Mouse (Mus musculus): ENCODE measurements around the gene Inpp5a. TPM values are rescaled to one million over a fixed set of nuclear protein-coding genes. Genes with fewer than 3 reads are reported as not detected.

Gene Inpp5a
- polyA plus RNA-seq, 1 experiment from 2014 or later = 28.4 TPM

DNA sequence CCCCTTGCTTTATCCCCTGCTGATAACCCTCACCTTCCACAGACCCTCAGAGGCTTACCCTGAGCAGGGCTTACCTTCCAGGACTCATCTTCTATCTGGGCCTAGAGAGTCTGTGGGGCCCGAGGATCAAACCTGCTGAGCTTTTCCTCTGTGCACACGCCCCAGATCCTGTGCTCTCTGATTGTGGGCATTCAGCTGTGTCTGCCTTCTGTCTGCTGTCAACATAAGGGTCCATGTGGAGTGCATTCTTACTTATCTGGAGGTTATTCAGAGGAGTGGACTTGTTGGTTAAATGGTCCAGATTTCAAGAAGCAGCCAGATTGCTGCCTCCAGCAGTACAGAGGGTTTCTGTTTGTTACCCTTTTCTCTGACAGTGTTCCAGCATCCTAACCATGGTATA is 63.3 kb downstream of the Inpp5a start:
- H3K9ac ChIP-seq (ENCODE audit: low read length) = no peak overlapping the region
- no peaks in the 10 kb centered on the region for H3K36me3 ChIP-seq (ENCODE audit: control insufficient read depth, insufficient read depth, low read length)
- no peaks in the 10 kb centered on the region for H3K9me3 ChIP-seq (ENCODE audit: control insufficient read depth, low read length)
- no peak overlapping the region for H3K4me2 ChIP-seq (ENCODE audit: low read depth)
- H3K4me3 ChIP-seq (ENCODE audit: low read depth, low read length) = no peak overlapping the region
- H3K27me3 ChIP-seq (ENCODE audit: control insufficient read depth, insufficient read depth, low read length) = no peaks in the 10 kb centered on the region
- H3K4me1 ChIP-seq (ENCODE audit: control insufficient read depth, insufficient read depth, low read length) = no peaks in the 10 kb centered on the region
- H3K27ac ChIP-seq (ENCODE audit: low read depth, low read length) = no peak overlapping the region
- ATAC-seq (ENCODE audit: insufficient read depth, low FRiP score, low TSS enrichment) (no peak), DNase-seq (ENCODE audit: low spot score) (no peak)
- WGBS = 80% methylated on average over 2 of the region's 2 CpGs

DNA sequence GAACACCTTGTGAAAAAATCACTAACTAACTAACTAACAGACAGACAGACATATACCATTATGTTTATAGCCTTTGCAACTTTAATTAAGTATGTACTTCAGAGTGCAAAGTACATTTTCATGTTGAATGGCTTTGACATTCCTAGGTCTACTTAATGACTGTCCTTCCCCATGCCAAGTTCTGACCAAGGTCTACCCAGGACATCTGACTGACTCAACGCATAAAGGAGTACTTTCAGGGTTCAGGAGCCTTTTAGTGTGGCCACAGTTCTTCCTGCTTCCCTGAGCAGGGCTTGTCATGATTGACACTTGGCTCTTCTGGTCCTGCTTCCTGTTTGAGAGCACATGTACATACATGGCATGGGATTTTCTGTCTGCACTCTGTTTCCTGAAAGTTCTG is 64.3 kb downstream of the Inpp5a start:
- no peak for ATAC-seq (ENCODE audit: insufficient read depth, low FRiP score, low TSS enrichment)
- no peak overlapping the region for H3K4me2 ChIP-seq (ENCODE audit: low read depth)
- no peaks in the 10 kb centered on the region for H3K9me3 ChIP-seq (ENCODE audit: control insufficient read depth, low read length)
- WGBS = 96% methylated on average over 1 of the region's 1 CpGs
- H3K27ac ChIP-seq (ENCODE audit: low read depth, low read length) = no peak overlapping the region
- DNase-seq (ENCODE audit: low spot score) = no peak
- H3K36me3 ChIP-seq (ENCODE audit: control insufficient read depth, insufficient read depth, low read length) = no peaks in the 10 kb centered on the region
- H3K27me3 ChIP-seq (ENCODE audit: control insufficient read depth, insufficient read depth, low read length) = no peaks in the 10 kb centered on the region
- H3K4me1 ChIP-seq (ENCODE audit: control insufficient read depth, insufficient read depth, low read length) = no peaks in the 10 kb centered on the region
- H3K4me3 ChIP-seq (ENCODE audit: low read depth, low read length) = no peak overlapping the region
- H3K9ac ChIP-seq (ENCODE audit: low read length) = no peak overlapping the region

GRCm38 (mm10) chr7:139454285-139454684 is 65.4 kb downstream of the Inpp5a start:
- H3K36me3 ChIP-seq (ENCODE audit: control insufficient read depth, insufficient read depth, low read length) = no peaks in the 10 kb centered on the region
- WGBS = 72% methylated on average over 3 of the region's 3 CpGs
- no peak overlapping the region for H3K9ac ChIP-seq (ENCODE audit: low read length)
- ATAC-seq (ENCODE audit: insufficient read depth, low FRiP score, low TSS enrichment) (no peak), DNase-seq (ENCODE audit: low spot score) (no peak)
- no peaks in the 10 kb centered on the region for H3K9me3 ChIP-seq (ENCODE audit: control insufficient read depth, low read length)
- H3K27me3 ChIP-seq (ENCODE audit: control insufficient read depth, insufficient read depth, low read length) = no peaks in the 10 kb centered on the region
- H3K4me1 ChIP-seq (ENCODE audit: control insufficient read depth, insufficient read depth, low read length) = no peaks in the 10 kb centered on the region
- H3K4me3 ChIP-seq (ENCODE audit: low read depth, low read length) = no peak overlapping the region
- H3K4me2 ChIP-seq (ENCODE audit: low read depth) = no peak overlapping the region
- H3K27ac ChIP-seq (ENCODE audit: low read depth, low read length) = no peak overlapping the region

DNA sequence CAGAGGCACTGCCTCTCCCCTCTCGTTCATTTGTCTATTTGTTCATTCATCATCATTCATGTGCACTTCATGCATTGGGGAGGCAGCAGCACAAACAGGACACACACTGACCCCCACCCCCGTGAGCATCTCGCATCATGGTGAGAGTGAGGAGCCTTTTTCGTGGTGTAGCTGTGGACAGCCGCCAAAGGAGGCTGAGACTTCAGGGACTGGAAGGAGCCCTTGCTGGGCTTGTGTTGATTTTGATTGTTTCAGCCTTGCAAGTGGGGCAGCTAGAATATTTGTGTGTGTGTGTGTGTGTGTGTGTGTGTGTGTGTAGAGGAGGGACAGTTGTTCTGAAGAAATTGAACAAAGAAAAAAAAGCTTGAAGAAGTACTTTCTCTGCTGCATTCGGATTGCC is 67.8 kb downstream of the Inpp5a start:
- no peak for DNase-seq (ENCODE audit: low spot score)
- Histone ChIP-seq H3K9ac (ENCODE audit: low read length) (no peak overlapping the region), H3K4me3 (ENCODE audit: low read depth, low read length) (no peak overlapping the region), H3K36me3 (ENCODE audit: control insufficient read depth, insufficient read depth, low read length) (no peaks in the 10 kb centered on the region), H3K9me3 (ENCODE audit: control insufficient read depth, low read length) (no peaks in the 10 kb centered on the region), H3K27ac (ENCODE audit: low read depth, low read length) (no peak overlapping the region), H3K27me3 (ENCODE audit: control insufficient read depth, insufficient read depth, low read length) (no peaks in the 10 kb centered on the region), H3K4me2 (ENCODE audit: low read depth) (no peak overlapping the region), H3K4me1 (ENCODE audit: control insufficient read depth, insufficient read depth, low read length) (no peaks in the 10 kb centered on the region)
- ATAC-seq (ENCODE audit: insufficient read depth, low FRiP score, low TSS enrichment) = no peak
- WGBS = 74% methylated on average over 6 of the region's 6 CpGs

DNA sequence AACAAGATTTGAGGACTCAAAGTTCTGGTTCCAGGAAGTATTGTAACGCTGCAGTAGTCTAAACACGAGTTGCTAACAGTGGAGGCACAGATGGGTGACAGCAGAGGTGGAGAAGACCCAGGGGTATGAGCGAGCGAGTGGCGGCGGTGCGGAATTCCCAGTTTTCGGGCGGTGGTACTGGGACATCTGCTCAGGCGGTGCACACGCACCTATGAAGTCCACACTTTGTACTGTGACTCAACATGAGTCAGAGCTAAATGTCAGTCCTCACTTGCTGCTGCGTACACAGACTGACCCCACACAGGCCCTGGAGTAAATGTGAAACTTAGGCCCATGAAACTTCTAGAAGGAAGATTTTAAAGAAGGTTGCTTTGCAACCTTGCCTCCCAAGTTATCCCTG is 72.4 kb downstream of the Inpp5a start:
- WGBS = 89% methylated on average over 12 of the region's 12 CpGs
- Histone ChIP-seq H3K36me3 (ENCODE audit: control insufficient read depth, insufficient read depth, low read length) (no peaks in the 10 kb centered on the region), H3K9me3 (ENCODE audit: control insufficient read depth, low read length) (no peaks in the 10 kb centered on the region), H3K27ac (ENCODE audit: low read depth, low read length) (no peak overlapping the region), H3K27me3 (ENCODE audit: control insufficient read depth, insufficient read depth, low read length) (no peaks in the 10 kb centered on the region), H3K4me3 (ENCODE audit: low read depth, low read length) (no peak overlapping the region), H3K4me1 (ENCODE audit: control insufficient read depth, insufficient read depth, low read length) (no peaks in the 10 kb centered on the region), H3K4me2 (ENCODE audit: low read depth) (no peak overlapping the region), H3K9ac (ENCODE audit: low read length) (no peak overlapping the region)
- ATAC-seq (ENCODE audit: insufficient read depth, low FRiP score, low TSS enrichment) = no peak
- DNase-seq (ENCODE audit: low spot score) = no peak

GRCm38 (mm10) chr7:139462142-139462541 is 73.2 kb downstream of the Inpp5a start:
- no peak overlapping the region for H3K4me3 ChIP-seq (ENCODE audit: low read depth, low read length)
- no peak for ATAC-seq (ENCODE audit: insufficient read depth, low FRiP score, low TSS enrichment)
- no peak for DNase-seq (ENCODE audit: low spot score)
- H3K4me2 ChIP-seq (ENCODE audit: low read depth) = no peak overlapping the region
- WGBS = 87% methylated on average over 10 of the region's 10 CpGs
- no peaks in the 10 kb centered on the region for H3K9me3 ChIP-seq (ENCODE audit: control insufficient read depth, low read length)
- H3K27ac ChIP-seq (ENCODE audit: low read depth, low read length) = no peak overlapping the region
- no peaks in the 10 kb centered on the region for H3K27me3 ChIP-seq (ENCODE audit: control insufficient read depth, insufficient read depth, low read length)
- no peak overlapping the region for H3K9ac ChIP-seq (ENCODE audit: low read length)
- H3K36me3 ChIP-seq (ENCODE audit: control insufficient read depth, insufficient read depth, low read length) = no peaks in the 10 kb centered on the region
- no peaks in the 10 kb centered on the region for H3K4me1 ChIP-seq (ENCODE audit: control insufficient read depth, insufficient read depth, low read length)

DNA sequence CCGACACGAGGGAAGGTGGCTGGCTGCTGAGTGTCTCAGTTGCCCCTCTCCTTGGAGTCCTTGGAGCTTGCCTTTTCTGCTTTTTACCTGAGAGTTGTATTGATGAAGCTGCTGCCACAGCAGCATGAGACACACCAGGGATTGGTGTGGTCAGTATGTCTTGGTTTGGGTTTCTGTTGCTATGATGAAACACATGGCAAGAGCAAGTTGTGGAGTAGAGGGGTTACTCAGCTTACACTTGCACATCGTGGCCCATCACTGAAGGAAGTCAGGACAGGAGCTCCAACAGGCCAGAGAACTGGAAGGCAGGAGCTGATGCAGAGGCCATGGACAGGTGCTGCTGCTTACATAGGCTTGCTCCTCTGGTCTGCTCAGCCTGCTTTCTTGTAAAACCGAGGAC is 76.6 kb downstream of the Inpp5a start:
- no peaks in the 10 kb centered on the region for H3K9me3 ChIP-seq (ENCODE audit: control insufficient read depth, low read length)
- H3K27me3 ChIP-seq (ENCODE audit: control insufficient read depth, insufficient read depth, low read length) = no peaks in the 10 kb centered on the region
- H3K27ac ChIP-seq (ENCODE audit: low read depth, low read length) = no peak overlapping the region
- no peak overlapping the region for H3K9ac ChIP-seq (ENCODE audit: low read length)
- no peaks in the 10 kb centered on the region for H3K4me1 ChIP-seq (ENCODE audit: control insufficient read depth, insufficient read depth, low read length)
- no peak overlapping the region for H3K4me2 ChIP-seq (ENCODE audit: low read depth)
- H3K36me3 ChIP-seq (ENCODE audit: control insufficient read depth, insufficient read depth, low read length) = no peaks in the 10 kb centered on the region
- DNase-seq (ENCODE audit: low spot score) (no peak), ATAC-seq (ENCODE audit: insufficient read depth, low FRiP score, low TSS enrichment) (no peak)
- WGBS = 84% methylated on average over 4 of the region's 4 CpGs
- no peak overlapping the region for H3K4me3 ChIP-seq (ENCODE audit: low read depth, low read length)

- no peak for DNase-seq (ENCODE audit: low spot score)
- no peak for ATAC-seq (ENCODE audit: insufficient read depth, low FRiP score, low TSS enrichment)
- Histone ChIP-seq H3K4me2 (ENCODE audit: low read depth) (no peak overlapping the region), H3K9me3 (ENCODE audit: control insufficient read depth, low read length) (no peaks in the 10 kb centered on the region), H3K9ac (ENCODE audit: low read length) (no peak overlapping the region), H3K4me1 (ENCODE audit: control insufficient read depth, insufficient read depth, low read length) (no peaks in the 10 kb centered on the region), H3K27me3 (ENCODE audit: control insufficient read depth, insufficient read depth, low read length) (no peaks in the 10 kb centered on the region), H3K36me3 (ENCODE audit: control insufficient read depth, insufficient read depth, low read length) (no peaks in the 10 kb centered on the region), H3K27ac (ENCODE audit: low read depth, low read length) (no peak overlapping the region), H3K4me3 (ENCODE audit: low read depth, low read length) (no peak overlapping the region)
- WGBS = 52% methylated on average over 7 of the region's 7 CpGs
Measured at GRCm38 (mm10) chr7:139466484-139467176, 77.7 kb downstream of the Inpp5a start.

GRCm38 (mm10) chr7:139467177-139467895 is 78.4 kb downstream of the Inpp5a start:
- no peak for DNase-seq (ENCODE audit: low spot score)
- no peaks in the 10 kb centered on the region for H3K9me3 ChIP-seq (ENCODE audit: control insufficient read depth, low read length)
- WGBS = 75% methylated on average over 10 of the region's 10 CpGs

More at GRCm38 (mm10) chr7:139467177-139467895, 78.4 kb downstream of the Inpp5a start:
- Histone ChIP-seq H3K4me1 (ENCODE audit: control insufficient read depth, insufficient read depth, low read length) (no peaks in the 10 kb centered on the region), H3K4me3 (ENCODE audit: low read depth, low read length) (no peak overlapping the region), H3K9ac (ENCODE audit: low read length) (no peak overlapping the region), H3K27ac (ENCODE audit: low read depth, low read length) (no peak overlapping the region), H3K36me3 (ENCODE audit: control insufficient read depth, insufficient read depth, low read length) (no peaks in the 10 kb centered on the region), H3K27me3 (ENCODE audit: control insufficient read depth, insufficient read depth, low read length) (no peaks in the 10 kb centered on the region), H3K4me2 (ENCODE audit: low read depth) (no peak overlapping the region)
- ATAC-seq (ENCODE audit: insufficient read depth, low FRiP score, low TSS enrichment) = no peak

Measured in neural tube, embryonic 11.5 days (tissue).